Mouse (Mus musculus) thymus, adult 2 months (tissue): ENCODE data around the gene Mgp. TPM values are rescaled to one million over a fixed set of nuclear protein-coding genes. Genes with fewer than 3 reads are reported as not detected.

Source experiments
- DNase-seq: peaks from one replicate; pipeline ENCODE4 v3.0.0; 2021
- H3K27ac ChIP-seq: fragments of 200-500 bp; 2 replicates; pipeline ENCODE4 v1.5.1; 2012; ENCODE audit warnings: low read length, control low read depth; ENCODE audit not compliant: control insufficient read depth, insufficient read depth
- H3K27me3 ChIP-seq: fragments of 200-500 bp; 2 replicates; pipeline ENCODE4 v1.6.1; 2012; ENCODE audit warnings: mild to moderate bottlenecking, low read length, moderate library complexity, mixed read lengths; ENCODE audit not compliant: control insufficient read depth, insufficient read depth
- H3K36me3 ChIP-seq: fragments of 200-500 bp; 2 replicates; pipeline ENCODE4 v1.6.1; 2012; ENCODE audit warnings: mild to moderate bottlenecking, low read length, moderate library complexity; ENCODE audit not compliant: control insufficient read depth, insufficient read depth
- H3K4me1 ChIP-seq: fragments of 200-500 bp; replicated peaks from 2 replicates; pipeline ENCODE4 v1.6.1; 2012; ENCODE audit warnings: low read length; ENCODE audit not compliant: control insufficient read depth, insufficient read depth
- H3K4me3 ChIP-seq: fragments of 200-500 bp; 2 replicates; pipeline ENCODE4 v1.5.1; 2012; ENCODE audit warnings: mild to moderate bottlenecking, low read length, control low read depth, moderate library complexity; ENCODE audit not compliant: control insufficient read depth, insufficient read depth
- CTCF ChIP-seq: fragments of 200-500 bp; IDR thresholded peaks from 2 replicates; pipeline ENCODE4 v1.5.1; 2012; ENCODE audit warnings: mild to moderate bottlenecking, control low read depth, low read length, moderate library complexity, borderline replicate concordance; ENCODE audit not compliant: control insufficient read depth, poor library complexity, insufficient read depth; ENCODE audit errors: extremely low read depth
- POLR2A ChIP-seq: fragments of 200-500 bp; IDR thresholded peaks from 2 replicates; pipeline ENCODE4 v1.6.1; 2012; ENCODE audit warnings: mild to moderate bottlenecking, low read length, control low read depth, moderate library complexity; ENCODE audit not compliant: control insufficient read depth, poor library complexity, insufficient read depth; ENCODE audit errors: extremely low read depth
- WGBS: fragments of 180-500 bp; shearing (Covaris S2); methylation state at CpG from one replicate; pipeline ENCODE4 v1.1.7; 2018; 5-methylcytosine and 5-hydroxymethylcytosine counted together
- polyA plus RNA-seq: library from polyadenylated mRNA; depleted of rRNA; stranded (reverse); fragments of >200 nt; gene quantifications from 2 replicates; pipeline ENCODE4 v1.2.3, GENCODE M21; 2012

Gene Mgp
- polyA plus RNA-seq, 1 experiment, result 274 TPM

- Histone ChIP-seq H3K4me1 (no peaks in the 10 kb centered on the region; the same call in 1 of the 2 replicates), H3K27ac (no peak overlapping the region), H3K27me3 (no peaks in the 10 kb centered on the region), H3K36me3 (peaks cover 8% of the 10 kb centered on the region; the same call in 1 of the 2 replicates), H3K4me3 (no peak overlapping the region)
- no peak for DNase-seq
- no peak for TF ChIP-seq CTCF
- TF ChIP-seq POLR2A, result no peak
- 62% methylated on average over 9 of the region's 9 CpGs for WGBS
Observed at GRCm38 (mm10) chr6:136910247-136910890, 34.7 kb upstream of the Mgp start.

- WGBS, result 95% methylated on average over 10 of the region's 10 CpGs
- Histone ChIP-seq H3K27ac (no peak overlapping the region), H3K27me3 (no peaks in the 10 kb centered on the region), H3K4me1 (no peaks in the 10 kb centered on the region), H3K4me3 (no peak overlapping the region), H3K36me3 (peaks cover 8% of the 10 kb centered on the region; the same call in 1 of the 2 replicates)
- TF ChIP-seq POLR2A, result no peak
- no peak for TF ChIP-seq CTCF
- DNase-seq, result no peak
Observed at GRCm38 (mm10) chr6:136906937-136907293, 31.3 kb upstream of the Mgp start.

- WGBS, result 56% methylated on average over 19 of the region's 19 CpGs
- H3K4me1 ChIP-seq, result no peaks in the 10 kb centered on the region
- no peak overlapping the region for H3K27ac ChIP-seq
- no peak for DNase-seq
- no peak for TF ChIP-seq POLR2A
- no peak for TF ChIP-seq CTCF
- no peaks in the 10 kb centered on the region for H3K27me3 ChIP-seq
- no peak overlapping the region for H3K4me3 ChIP-seq
- H3K36me3 ChIP-seq, result peaks cover 8% of the 10 kb centered on the region; the same call in 1 of the 2 replicates
Observed at GRCm38 (mm10) chr6:136906283-136906936, 30.8 kb upstream of the Mgp start.

- Histone ChIP-seq H3K27ac (no peak overlapping the region), H3K27me3 (no peaks in the 10 kb centered on the region), H3K4me1 (peaks cover 5% of the 10 kb centered on the region; the same call in 1 of the 2 replicates), H3K36me3 (no peaks in the 10 kb centered on the region), H3K4me3 (no peak overlapping the region)
- TF ChIP-seq POLR2A (no peak), CTCF (no peak)
- DNase-seq, result no peak
- 82% methylated on average over 8 of the region's 8 CpGs for WGBS
Observed at GRCm38 (mm10) chr6:136903885-136904470, 28.4 kb upstream of the Mgp start.

DNA sequence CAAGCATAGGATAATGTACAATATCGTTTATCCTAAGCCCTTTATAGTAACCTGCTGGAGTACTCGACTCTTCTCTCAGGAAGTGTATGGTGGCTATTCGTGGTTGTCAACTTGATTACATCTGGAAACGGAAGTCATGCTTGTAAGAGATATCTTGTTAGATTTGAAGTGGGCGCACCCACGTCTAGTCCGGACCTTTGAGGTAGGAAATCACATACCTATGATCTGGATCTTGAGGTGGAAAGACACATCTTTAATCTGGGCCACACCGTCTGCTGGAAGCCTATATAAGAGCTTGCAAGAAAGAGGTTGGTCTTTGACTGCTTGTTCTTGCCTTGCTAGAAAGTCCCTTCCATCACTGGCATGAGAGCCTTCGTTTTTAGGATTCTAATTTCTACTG lies 26.9 kb upstream of the Mgp start:
- no peak for DNase-seq
- H3K27ac ChIP-seq, result no peak overlapping the region
- no peaks in the 10 kb centered on the region for H3K36me3 ChIP-seq
- H3K27me3 ChIP-seq, result no peaks in the 10 kb centered on the region
- H3K4me1 ChIP-seq, result peaks cover 5% of the 10 kb centered on the region; the same call in 1 of the 2 replicates
- no peak for TF ChIP-seq CTCF
- WGBS, result 9% methylated on average over 9 of the region's 9 CpGs
- H3K4me3 ChIP-seq, result no peak overlapping the region

GRCm38 (mm10) chr6:136901010-136901409 lies 25.4 kb upstream of the Mgp start:
- no peak for DNase-seq
- peaks cover 5% of the 10 kb centered on the region; the same call in 1 of the 2 replicates for H3K4me1 ChIP-seq
- TF ChIP-seq CTCF, result no peak
- TF ChIP-seq POLR2A, result no peak
- H3K27ac ChIP-seq, result no peak overlapping the region
- H3K36me3 ChIP-seq, result no peaks in the 10 kb centered on the region
- no peak overlapping the region for H3K4me3 ChIP-seq
- 41% methylated on average over 2 of the region's 2 CpGs for WGBS
- no peaks in the 10 kb centered on the region for H3K27me3 ChIP-seq
